Mouse (Mus musculus): ENCODE data around the gene Olfr870. TPM values are rescaled to one million over a fixed set of nuclear protein-coding genes. Genes with fewer than 3 reads are reported as not detected.
"Not testable (repeated sequence)": the region's sequence is repeated elsewhere in the genome, so short reads cannot be mapped to it uniquely, and the experiment has no call there.

The Olfr870 gene
- polyA plus RNA-seq (2015; fragmentation: Nextera tagmentation; extraction: Ambion mirVana), result not detected in 2 replicates

GRCm38 (mm10) chr9:20173957-20174356 lies at the start of gene Olfr870:
Gene Olfr870, minus strand, starts transcription at chr9:20174057.
- 76% methylated on average over 2 of the region's 2 CpGs for WGBS
- H3K27me3 ChIP-seq, result no peaks in the 10 kb centered on the region
- no peak within 1 kb of the TSS for H3K27ac ChIP-seq (replicated peaks)
- no peak within 1 kb of the TSS for H3K9ac ChIP-seq (replicated peaks)
- no peaks in the 10 kb centered on the region for H3K36me3 ChIP-seq
- no peaks in the 10 kb centered on the region for H3K4me1 ChIP-seq
- no peak within 1 kb of the TSS for H3K4me2 ChIP-seq (replicated peaks)
- H3K9me3 ChIP-seq, result peaks cover 9% of the 10 kb centered on the region; the same call in 1 of the 2 replicates
- no peak for ATAC-seq (replicated peaks)
- no peak within 1 kb of the TSS for H3K4me3 ChIP-seq

GRCm38 (mm10) chr9:20211907-20212306 lies 38.0 kb upstream of the Olfr870 start, which contains the start of gene Olfr871:
Gene Olfr871, plus strand, starts transcription at chr9:20212207.
- no peaks in the 10 kb centered on the region for H3K4me1 ChIP-seq
- H3K9ac ChIP-seq (replicated peaks), result no peak within 1 kb of the TSS
- no peak within 1 kb of the TSS for H3K4me2 ChIP-seq (replicated peaks)
- ATAC-seq (replicated peaks), result no peak
- no peak within 1 kb of the TSS for H3K4me3 ChIP-seq
- H3K27me3 ChIP-seq, result no peaks in the 10 kb centered on the region
- 0 out of 2 replicates have a peak, but pooled peaks cover 11% of the 10 kb centered on the region for H3K9me3 ChIP-seq
- no peaks in the 10 kb centered on the region for H3K36me3 ChIP-seq
- H3K27ac ChIP-seq (replicated peaks), result no peak within 1 kb of the TSS

GRCm38 (mm10) chr9:20211477-20211876 lies 37.6 kb upstream of the Olfr870 start:
- no peaks in the 10 kb centered on the region for H3K27me3 ChIP-seq
- no peak overlapping the region for H3K27ac ChIP-seq (replicated peaks)
- H3K36me3 ChIP-seq, result no peaks in the 10 kb centered on the region
- 0 out of 2 replicates have a peak, but pooled peaks cover 7% of the 10 kb centered on the region for H3K9me3 ChIP-seq
- H3K4me1 ChIP-seq, result no peaks in the 10 kb centered on the region
- no peak for ATAC-seq (replicated peaks)
- H3K4me3 ChIP-seq, result no peak overlapping the region
- 79% methylated on average over 2 of the region's 2 CpGs for WGBS
- H3K9ac ChIP-seq (replicated peaks), result no peak overlapping the region
- H3K4me2 ChIP-seq (replicated peaks), result no peak overlapping the region

GRCm38 (mm10) chr9:20210812-20211211 lies 37.0 kb upstream of the Olfr870 start:
- 48% methylated on average over 1 of the region's 1 CpGs for WGBS
- no peaks in the 10 kb centered on the region for H3K27me3 ChIP-seq
- H3K4me2 ChIP-seq (replicated peaks), result no peak overlapping the region
- no peak overlapping the region for H3K9ac ChIP-seq (replicated peaks)
- no peak for ATAC-seq (replicated peaks)
- 0 out of 2 replicates have a peak, but pooled peaks cover 3% of the 10 kb centered on the region for H3K9me3 ChIP-seq
- H3K4me1 ChIP-seq, result no peaks in the 10 kb centered on the region
- H3K36me3 ChIP-seq, result no peaks in the 10 kb centered on the region
- H3K27ac ChIP-seq (replicated peaks), result no peak overlapping the region
- no peak overlapping the region for H3K4me3 ChIP-seq

- H3K27me3 ChIP-seq; H3K4me1 ChIP-seq; H3K9ac ChIP-seq (replicated peaks); H3K4me2 ChIP-seq (replicated peaks); H3K4me3 ChIP-seq; ATAC-seq (replicated peaks); H3K36me3 ChIP-seq; H3K27ac ChIP-seq (replicated peaks): not testable (repeated sequence)
- WGBS, result 91% methylated on average over 7 of the region's 7 CpGs
- peaks cover 11% of the 10 kb centered on the region; the same call in 1 of the 2 replicates for H3K9me3 ChIP-seq
These were observed 29.6 kb upstream of the Olfr870 start for GRCm38 (mm10) chr9:20203413-20203984.

DNA sequence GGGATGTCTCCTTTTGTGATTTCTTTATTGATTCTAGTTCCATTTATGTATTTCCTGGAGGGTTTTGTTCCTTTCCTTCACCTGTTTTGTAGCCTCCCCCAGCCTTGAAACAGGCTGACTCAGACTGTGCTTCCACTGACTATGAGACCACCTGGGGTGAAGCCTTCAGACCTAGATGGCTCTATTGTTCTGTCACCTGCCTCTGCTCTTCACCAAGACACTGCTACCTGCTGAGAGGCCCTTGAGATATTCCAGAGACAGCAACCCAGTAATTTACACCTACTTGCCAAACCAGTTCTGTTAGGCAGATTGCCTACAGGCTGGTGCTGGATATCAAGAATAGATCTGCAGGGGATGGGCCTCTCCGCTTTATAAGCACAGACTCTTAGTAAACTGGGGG lies 28.3 kb upstream of the Olfr870 start:
- Histone ChIP-seq H3K27ac (replicated peaks) (no peak overlapping the region), H3K4me2 (replicated peaks) (no peak overlapping the region), H3K9ac (replicated peaks) (no peak overlapping the region), H3K4me1 (no peaks in the 10 kb centered on the region), H3K27me3 (no peaks in the 10 kb centered on the region), H3K9me3 (peaks cover 13% of the 10 kb centered on the region; the same call in 1 of the 2 replicates), H3K4me3 (no peak overlapping the region), H3K36me3 (no peaks in the 10 kb centered on the region)
- ATAC-seq (replicated peaks), result no peak
- 71% methylated on average over 1 of the region's 1 CpGs for WGBS

DNA sequence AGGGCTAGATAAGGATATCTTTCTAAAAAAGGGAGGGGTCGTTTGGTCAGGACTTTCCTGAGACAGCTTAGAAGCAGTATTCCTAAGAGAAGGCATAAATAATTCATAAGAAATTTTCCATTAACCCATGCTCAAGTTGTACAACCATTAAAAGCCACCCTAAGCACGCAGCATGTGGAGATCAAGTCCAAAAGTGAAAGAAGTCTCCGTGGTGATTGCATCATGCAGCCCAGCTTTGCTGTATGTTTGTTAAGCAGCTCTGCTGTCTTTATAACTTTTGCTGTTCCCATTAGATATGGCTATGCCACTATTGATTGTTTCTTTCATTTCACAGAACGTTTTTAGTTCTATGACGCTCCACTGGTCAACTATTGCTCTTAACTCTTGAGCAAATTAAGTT lies 5.6 kb upstream of the Olfr870 start:
- H3K9ac ChIP-seq (replicated peaks), result no peak overlapping the region
- H3K4me3 ChIP-seq, result no peak overlapping the region
- H3K27ac ChIP-seq (replicated peaks), result no peak overlapping the region
- 75% methylated on average over 5 of the region's 5 CpGs for WGBS
- H3K27me3 ChIP-seq, result no peaks in the 10 kb centered on the region
- no peak for ATAC-seq (replicated peaks)
- H3K4me2 ChIP-seq (replicated peaks), result no peak overlapping the region
- H3K4me1 ChIP-seq, result no peaks in the 10 kb centered on the region
- no peaks in the 10 kb centered on the region for H3K36me3 ChIP-seq
- peaks cover 11% of the 10 kb centered on the region; the same call in 1 of the 2 replicates for H3K9me3 ChIP-seq

DNA sequence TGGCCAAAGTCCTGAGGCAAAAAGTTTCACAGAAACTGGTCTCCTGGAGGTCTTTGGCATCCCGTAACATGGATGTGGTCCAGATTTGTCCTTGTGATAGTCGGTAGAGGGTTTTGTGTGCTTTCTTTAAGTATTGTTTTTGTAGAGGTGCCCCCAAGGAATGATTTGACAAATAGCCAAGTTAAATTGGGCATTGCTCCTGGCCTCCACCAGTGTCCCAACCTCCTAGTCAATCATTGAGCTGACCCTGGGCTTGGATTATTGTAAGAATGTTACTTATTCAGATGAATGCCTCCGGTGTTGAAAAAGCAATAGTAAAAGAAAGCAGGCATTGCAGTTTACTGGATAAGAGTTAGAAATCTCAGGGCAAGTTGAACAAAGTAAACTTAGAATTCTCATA lies 24.2 kb downstream of the Olfr870 start:
- H3K27me3 ChIP-seq, result no peaks in the 10 kb centered on the region
- H3K4me3 ChIP-seq, result no peak overlapping the region
- H3K4me2 ChIP-seq (replicated peaks), result no peak overlapping the region
- no peak for ATAC-seq (replicated peaks)
- H3K36me3 ChIP-seq, result no peaks in the 10 kb centered on the region
- no peak overlapping the region for H3K9ac ChIP-seq (replicated peaks)
- H3K27ac ChIP-seq (replicated peaks), result no peak overlapping the region
- H3K4me1 ChIP-seq, result no peaks in the 10 kb centered on the region
- 96% methylated on average over 3 of the region's 3 CpGs for WGBS
- peaks cover 21% of the 10 kb centered on the region; the same call in 1 of the 2 replicates for H3K9me3 ChIP-seq

DNA sequence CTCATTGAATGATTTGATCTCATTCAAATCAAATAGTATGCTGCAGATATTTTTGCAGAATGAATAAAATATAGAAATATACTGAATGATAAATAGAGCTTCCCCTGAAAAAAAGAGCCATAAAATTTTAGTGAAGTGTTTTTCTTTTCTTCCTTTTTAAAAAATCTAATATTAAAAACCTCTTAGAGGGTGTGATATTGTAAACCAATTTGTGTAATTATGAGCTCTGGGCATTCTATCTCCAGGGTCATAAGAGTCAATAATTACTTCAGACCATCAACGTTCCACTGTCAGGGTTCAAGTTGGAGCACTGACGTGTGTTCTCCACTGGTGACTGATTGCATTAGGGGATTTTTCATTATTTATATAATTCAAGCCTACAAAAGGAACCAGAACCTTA lies 45.1 kb downstream of the Olfr870 start, which contains the start of gene Olfr869:
TSS of gene Olfr869 (plus strand) at position 301 of the 400 bp plus-strand sequence.
- H3K4me2 ChIP-seq (replicated peaks), result no peak within 1 kb of the TSS
- H3K36me3 ChIP-seq, result no peaks in the 10 kb centered on the region
- no peak within 1 kb of the TSS for H3K9ac ChIP-seq (replicated peaks)
- H3K4me3 ChIP-seq, result no peak within 1 kb of the TSS
- no peaks in the 10 kb centered on the region for H3K4me1 ChIP-seq
- H3K27me3 ChIP-seq, result no peaks in the 10 kb centered on the region
- no peak for ATAC-seq (replicated peaks)
- no peaks in the 10 kb centered on the region for H3K9me3 ChIP-seq
- WGBS, result 83% methylated on average over 2 of the region's 2 CpGs
- no peak within 1 kb of the TSS for H3K27ac ChIP-seq (replicated peaks)

Other genes with a start within 250 kb of the Olfr870 start
- not detected in 2 replicates for gene Olfr866, start 146.0 kb downstream of the Olfr870 start, polyA plus RNA-seq (2015; fragmentation: Nextera tagmentation; extraction: Ambion mirVana)
- gene Olfr867, start 116.5 kb downstream of the Olfr870 start, polyA plus RNA-seq (2015; fragmentation: Nextera tagmentation; extraction: Ambion mirVana), result not detected in 2 replicates
- gene Olfr868, start 75.4 kb downstream of the Olfr870 start, polyA plus RNA-seq (2015; fragmentation: Nextera tagmentation; extraction: Ambion mirVana), result not detected in 2 replicates
- gene Olfr869, start 45.0 kb downstream of the Olfr870 start, polyA plus RNA-seq (2015; fragmentation: Nextera tagmentation; extraction: Ambion mirVana), result not detected in 2 replicates
- not detected in 2 replicates for gene Olfr871, start 38.1 kb upstream of the Olfr870 start, polyA plus RNA-seq (2015; fragmentation: Nextera tagmentation; extraction: Ambion mirVana)
- not detected in 2 replicates for gene Olfr872, start 63.1 kb upstream of the Olfr870 start, polyA plus RNA-seq (2015; fragmentation: Nextera tagmentation; extraction: Ambion mirVana)
- gene Olfr39, start 108.3 kb upstream of the Olfr870 start, polyA plus RNA-seq (2015; fragmentation: Nextera tagmentation; extraction: Ambion mirVana), result not detected in 2 replicates
- gene Olfr873, start 124.5 kb upstream of the Olfr870 start, polyA plus RNA-seq (2015; fragmentation: Nextera tagmentation; extraction: Ambion mirVana), result not detected in 2 replicates
- 0.10 TPM in 1 of 2 replicates, not detected in the other for gene Olfr18, start 162.0 kb upstream of the Olfr870 start, polyA plus RNA-seq (2015; fragmentation: Nextera tagmentation; extraction: Ambion mirVana)
- gene Zfp560, start 211.1 kb upstream of the Olfr870 start, polyA plus RNA-seq (2015; fragmentation: Nextera tagmentation; extraction: Ambion mirVana), result 48.4 and 50.2 TPM in 2 replicates